Mouse (Mus musculus) adipose tissue, adult 10 weeks (tissue): ENCODE data around the gene Krtap9-3. TPM values are rescaled to one million over a fixed set of nuclear protein-coding genes. Genes with fewer than 3 reads are reported as not detected.

Experiments used
- polyA plus RNA-seq: library from polyadenylated mRNA; stranded (reverse); fragments of 350-450 nt; fragmentation: Illumina TruSeq; extraction: RNeasy Lipid Tissue Mini Kit (QIAGEN cat#74804); gene quantifications from one replicate; pipeline ENCODE4 v1.2.3, GENCODE M21; 2014; ENCODE audit warnings: low read depth, low replicate concordance

The Krtap9-3 gene
- not detected for polyA plus RNA-seq

DNA sequence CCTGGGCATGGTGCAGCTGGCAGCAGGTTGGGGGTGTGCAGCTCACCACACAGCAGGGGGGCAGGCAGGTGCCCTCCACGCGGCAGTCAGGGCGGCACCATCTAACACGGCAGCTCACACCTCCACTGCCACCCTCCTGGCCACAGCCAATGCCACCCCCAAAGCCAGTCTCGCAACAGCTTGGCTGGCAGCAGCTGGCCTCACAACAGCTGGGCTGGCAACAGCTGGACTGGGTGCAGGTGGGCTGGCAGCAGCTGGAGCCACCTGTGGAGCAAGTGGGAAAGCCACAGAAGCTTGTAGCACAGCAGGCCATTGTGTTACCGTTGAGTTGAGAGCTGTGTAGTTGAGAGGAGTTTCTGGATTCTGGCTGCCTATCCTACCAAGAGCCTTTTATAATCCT, at the start of gene Krtap9-3:
Krtap9-3 (minus strand) TSS at position 364 of the 400 bp plus-strand sequence.

DNA sequence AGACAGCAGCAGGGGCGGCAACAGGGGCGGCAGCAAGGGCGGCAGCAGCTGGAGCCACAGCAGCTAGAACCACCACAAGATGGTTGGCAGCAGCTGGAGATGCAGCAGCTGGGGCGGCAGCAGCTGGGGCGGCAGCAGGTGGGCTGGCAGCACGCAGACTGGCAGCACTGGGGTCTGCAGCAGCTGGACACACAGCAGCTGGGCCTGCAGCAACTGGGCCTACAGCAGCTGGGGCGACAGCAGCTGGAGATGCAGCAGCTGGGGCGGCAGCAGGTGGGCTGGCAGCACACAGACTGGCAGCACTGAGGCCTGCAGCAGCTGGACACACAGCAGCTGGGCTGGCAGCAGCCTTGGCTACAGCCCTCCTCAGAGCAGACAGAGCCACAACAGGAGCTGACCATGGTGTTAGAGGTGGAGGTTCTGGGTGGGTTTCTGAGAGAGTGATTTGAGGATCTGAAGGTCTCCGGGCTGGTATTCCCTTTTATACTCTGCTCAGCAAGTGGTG, 45.8 kb upstream of the Krtap9-3 start, which contains the start of gene Krtap4-7:
Krtap4-7 (minus strand) TSS at position 455 of the 505 bp plus-strand sequence.

DNA sequence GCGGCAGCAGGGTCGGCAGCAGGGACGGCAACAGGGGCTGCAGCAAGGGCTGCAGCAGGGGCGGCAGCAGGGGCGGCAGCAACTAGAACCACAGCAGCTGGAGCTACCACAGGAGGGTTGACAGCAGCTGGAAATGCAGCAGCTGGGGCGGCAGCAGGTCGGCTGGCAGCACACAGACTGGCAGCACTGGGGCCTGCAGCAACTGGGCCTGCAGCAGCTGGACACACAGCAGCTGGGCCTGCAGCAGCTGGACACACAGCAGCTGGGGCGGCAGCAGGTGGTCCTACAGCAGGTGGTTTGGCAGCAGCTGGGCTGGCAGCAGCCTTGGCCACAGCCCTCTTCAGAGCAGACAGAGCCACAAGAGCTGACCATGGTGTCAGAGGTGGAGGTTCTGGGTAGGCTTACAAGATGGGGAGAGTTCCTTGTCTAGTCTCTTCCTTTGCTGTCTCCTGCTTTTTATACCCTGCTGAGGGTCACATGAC, 36.8 kb upstream of the Krtap9-3 start, which contains the start of gene Krtap4-2:
Krtap4-2 (minus strand) TSS at position 432 of the 482 bp plus-strand sequence.

GRCm38 (mm10) chr11:99628138-99628537, 30.2 kb upstream of the Krtap9-3 start, which contains the start of gene Krtap4-1:
Gene Krtap4-1 (minus strand): TSS chr11:99628238.

GRCm38 (mm10) chr11:99620335-99620734, 22.4 kb upstream of the Krtap9-3 start, which contains the start of gene Gm11562:
Gene Gm11562 (minus strand): TSS chr11:99620435.

GRCm38 (mm10) chr11:99614796-99615363, 17.0 kb upstream of the Krtap9-3 start, which contains the start of gene Krtap2-4:
Gene Krtap2-4 (minus strand): TSS chr11:99614846.

DNA sequence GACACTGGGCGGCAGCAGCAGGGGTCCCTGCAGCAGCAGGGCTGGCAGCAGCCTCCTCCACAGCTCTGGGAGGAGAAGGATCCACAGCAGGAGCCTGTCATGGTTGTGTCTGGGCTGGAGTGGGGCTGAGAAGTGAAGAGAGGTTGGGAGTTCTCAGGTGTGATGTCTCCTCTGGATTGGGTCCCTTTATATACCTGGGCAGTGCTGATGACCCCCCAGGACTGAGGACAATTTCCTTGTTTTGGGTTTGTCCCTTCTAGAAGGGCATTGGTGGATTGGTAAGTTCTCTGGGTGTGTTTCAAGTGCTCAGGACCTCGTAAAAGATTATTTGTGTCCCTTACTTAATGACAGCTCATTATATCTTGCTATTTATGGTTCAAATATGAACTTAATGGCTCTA, 12.2 kb upstream of the Krtap9-3 start, which contains the start of gene Gm11937:
Gm11937 (minus strand) TSS at position 101 of the 400 bp plus-strand sequence.

DNA sequence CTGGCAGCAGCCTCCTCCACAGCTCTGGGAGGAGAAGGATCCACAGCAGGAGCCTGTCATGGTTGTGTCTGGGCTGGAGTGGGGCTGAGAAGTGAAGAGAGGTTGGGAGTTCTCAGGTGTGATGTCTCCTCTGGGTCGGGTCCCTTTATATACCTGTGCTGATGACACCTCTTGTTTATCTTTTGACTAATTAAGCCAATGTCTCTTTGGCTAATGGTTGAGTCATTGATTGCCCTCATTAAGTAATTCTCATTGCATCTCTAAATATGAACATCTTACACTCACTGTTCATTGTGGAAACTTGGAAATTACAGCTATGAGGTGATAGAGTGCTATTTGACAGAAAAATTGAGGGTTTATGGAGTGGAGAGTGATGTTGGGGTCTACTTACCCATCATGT, 5.3 kb upstream of the Krtap9-3 start, which contains the start of gene Gm11938:
Gm11938 (minus strand) TSS at position 101 of the 400 bp plus-strand sequence.

DNA sequence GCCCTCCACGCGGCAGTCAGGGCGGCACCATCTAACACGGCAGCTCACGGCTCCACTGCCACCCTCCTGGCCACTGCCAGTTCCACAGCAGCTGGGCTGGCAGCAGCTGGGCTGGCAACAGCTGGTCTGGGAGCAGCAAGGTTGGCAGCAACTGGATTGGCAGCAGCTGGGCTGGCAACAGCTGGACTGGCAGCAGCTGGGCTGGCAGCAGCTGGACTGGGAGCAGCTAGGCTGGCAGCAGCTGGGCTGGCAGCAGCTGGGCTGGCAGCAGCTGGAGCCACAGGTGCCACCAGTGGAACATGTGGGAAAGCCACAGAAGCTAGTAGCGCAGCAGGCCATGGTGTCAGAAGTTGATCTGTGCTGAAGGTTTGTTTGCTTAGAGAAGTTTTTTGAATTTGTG, 6.9 kb downstream of the Krtap9-3 start, which contains the start of gene Krtap1-3:
Krtap1-3 (minus strand) TSS at position 359 of the 400 bp plus-strand sequence.

GRCm38 (mm10) chr11:99583245-99583704, 14.6 kb downstream of the Krtap9-3 start, which contains the start of gene Krtap1-4:
Gene Krtap1-4 (minus strand): TSS chr11:99583654.

DNA sequence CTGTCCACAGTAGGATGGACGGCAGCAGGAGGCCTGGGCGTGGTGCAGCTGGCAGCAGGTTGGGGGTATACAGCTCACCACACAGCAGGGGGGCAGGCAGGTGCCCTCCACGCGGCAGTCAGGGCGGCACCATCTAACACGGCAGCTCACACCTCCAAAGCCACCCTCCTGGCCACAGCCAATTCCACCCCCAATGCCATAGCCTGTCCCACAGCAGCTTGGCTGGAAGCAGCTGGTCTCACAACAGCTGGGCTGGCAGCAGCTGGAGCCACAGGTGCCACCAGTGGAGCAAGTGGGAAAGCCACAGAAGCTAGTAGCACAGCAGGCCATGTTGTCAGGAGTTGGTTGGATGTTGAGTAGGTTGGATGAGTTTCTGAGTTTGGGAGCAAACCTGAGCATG, 17.3 kb downstream of the Krtap9-3 start, which contains the start of gene Krtap1-5:
Krtap1-5 (minus strand) TSS at position 381 of the 400 bp plus-strand sequence.

DNA sequence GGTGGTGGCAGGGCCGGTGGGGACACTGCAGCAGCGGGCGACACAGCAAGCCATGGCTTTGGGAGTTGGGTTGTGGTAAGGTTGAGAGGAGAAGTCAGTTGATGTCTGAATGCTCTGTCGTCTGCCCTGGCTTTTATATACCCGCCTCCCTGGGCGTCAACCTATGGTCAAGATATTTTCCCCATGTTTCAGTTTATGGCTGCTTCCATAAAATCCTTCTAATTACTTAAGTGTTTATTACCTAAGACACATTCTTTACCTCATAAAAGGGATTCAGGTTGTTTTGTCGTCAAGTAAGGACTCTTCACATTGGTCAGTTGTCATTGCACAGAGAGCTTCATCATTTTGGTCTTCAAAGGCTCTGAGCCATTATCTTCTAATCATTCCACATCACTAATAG, 31.4 kb downstream of the Krtap9-3 start, which contains the start of gene Krtap3-1:
Krtap3-1 (minus strand) TSS at position 101 of the 400 bp plus-strand sequence.

DNA sequence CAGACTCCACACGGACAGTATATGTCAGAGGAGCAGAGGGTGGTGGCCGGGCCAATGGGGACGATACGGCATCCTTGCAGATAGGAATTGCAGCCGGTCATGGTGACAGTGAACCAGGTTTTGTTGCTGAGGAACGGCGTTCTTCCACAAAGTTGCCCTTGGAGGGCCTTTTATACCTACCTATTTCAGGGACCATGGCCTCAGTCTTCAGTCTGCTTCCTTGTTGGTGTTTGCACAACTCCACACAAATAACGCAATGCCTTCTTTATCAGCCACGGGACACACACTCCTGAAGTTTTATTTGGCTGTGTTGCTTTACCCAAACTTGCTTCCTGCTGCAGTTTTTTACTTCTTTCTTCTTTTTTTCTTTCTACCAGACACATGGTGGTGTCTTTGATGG, 38.5 kb downstream of the Krtap9-3 start, which contains the start of gene Gm11939:
Gm11939 (minus strand) TSS at position 101 of the 400 bp plus-strand sequence.

DNA sequence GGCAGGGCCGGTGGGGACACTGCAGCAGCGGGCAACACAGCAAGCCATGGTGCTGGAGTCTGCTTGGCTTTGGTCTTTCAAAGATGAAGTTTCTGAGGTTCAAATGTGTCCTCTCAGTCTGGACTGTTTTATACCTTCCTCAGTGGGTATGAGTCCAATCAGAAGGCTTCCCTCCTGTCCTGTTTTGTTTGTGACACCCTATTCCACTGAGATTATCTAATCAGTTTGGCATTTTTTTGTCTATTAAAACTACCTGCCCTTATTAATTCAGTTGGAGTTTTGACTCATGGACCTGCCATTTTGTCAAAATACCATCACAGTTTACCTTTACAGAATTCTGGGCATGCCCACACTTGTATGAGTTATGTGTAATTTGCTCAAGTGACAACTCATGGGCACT, 41.2 kb downstream of the Krtap9-3 start, which contains the start of gene Krtap3-2:
Krtap3-2 (minus strand) TSS at position 101 of the 400 bp plus-strand sequence.

DNA sequence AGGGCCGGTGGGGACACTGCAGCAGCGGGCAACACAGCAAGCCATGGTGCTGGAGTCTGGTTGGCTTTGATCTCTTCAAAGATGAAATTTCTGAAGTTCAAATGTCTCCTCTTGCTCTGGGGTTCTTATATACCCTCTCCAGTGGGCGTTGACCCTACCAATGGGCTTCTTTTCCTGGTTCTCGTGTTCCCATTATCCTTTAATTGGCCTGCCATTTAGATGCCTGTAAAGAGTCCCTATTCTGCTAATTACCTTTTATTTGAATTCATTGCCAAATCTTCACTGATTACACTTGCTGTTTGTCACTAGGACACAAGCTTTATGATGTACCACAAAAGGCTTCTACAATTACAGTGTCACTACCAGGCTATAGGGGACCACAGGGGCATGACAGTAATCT, 47.1 kb downstream of the Krtap9-3 start, which contains the start of gene Krtap3-3:
Krtap3-3 (minus strand) TSS at position 101 of the 400 bp plus-strand sequence.

Other genes starting within 250 kb of the Krtap9-3 start
- not detected for gene Krt27, start 247.0 kb downstream of the Krtap9-3 start, polyA plus RNA-seq
- gene Krt28, start 223.2 kb downstream of the Krtap9-3 start, polyA plus RNA-seq: not detected
- gene Krt10, start 208.7 kb downstream of the Krtap9-3 start, polyA plus RNA-seq: 7.4 TPM
- not detected for gene Krt12, start 175.8 kb downstream of the Krtap9-3 start, polyA plus RNA-seq
- 0.77 TPM for gene Krt20, start 160.0 kb downstream of the Krtap9-3 start, polyA plus RNA-seq
- 62.3 TPM for gene Krt23, start 105.0 kb downstream of the Krtap9-3 start, polyA plus RNA-seq
- gene Krt39, start 76.8 kb downstream of the Krtap9-3 start, polyA plus RNA-seq: not detected
- gene Krt40, start 54.9 kb downstream of the Krtap9-3 start, polyA plus RNA-seq: not detected
- 0.48 TPM for gene Krtap3-3, start 47.2 kb downstream of the Krtap9-3 start, polyA plus RNA-seq
- not detected for gene Krtap3-2, start 41.3 kb downstream of the Krtap9-3 start, polyA plus RNA-seq
- not detected for gene Gm11939, start 38.6 kb downstream of the Krtap9-3 start, polyA plus RNA-seq
- not detected for gene Krtap3-1, start 31.5 kb downstream of the Krtap9-3 start, polyA plus RNA-seq
- gene Krtap1-5, start 17.1 kb downstream of the Krtap9-3 start, polyA plus RNA-seq: not detected
- gene Krtap1-4, start 14.5 kb downstream of the Krtap9-3 start, polyA plus RNA-seq: not detected
- not detected for gene Krtap1-3, start 6.8 kb downstream of the Krtap9-3 start, polyA plus RNA-seq
- gene Gm11938, start 5.2 kb upstream of the Krtap9-3 start, polyA plus RNA-seq: not detected
- not detected for gene Gm11937, start 12.1 kb upstream of the Krtap9-3 start, polyA plus RNA-seq
- gene Krtap2-4, start 16.7 kb upstream of the Krtap9-3 start, polyA plus RNA-seq: not detected
- not detected for gene Gm11562, start 22.3 kb upstream of the Krtap9-3 start, polyA plus RNA-seq
- gene Krtap4-1, start 30.1 kb upstream of the Krtap9-3 start, polyA plus RNA-seq: not detected
- gene Krtap4-2, start 37.0 kb upstream of the Krtap9-3 start, polyA plus RNA-seq: not detected
- gene Krtap4-7, start 46.0 kb upstream of the Krtap9-3 start, polyA plus RNA-seq: not detected
- gene Gm11555, start 52.1 kb upstream of the Krtap9-3 start, polyA plus RNA-seq: not detected
- gene Gm11563, start 60.9 kb upstream of the Krtap9-3 start, polyA plus RNA-seq: not detected
- not detected for gene Krtap4-6, start 67.9 kb upstream of the Krtap9-3 start, polyA plus RNA-seq
- not detected for gene Gm14190, start 92.6 kb upstream of the Krtap9-3 start, polyA plus RNA-seq
- gene Gm14180, start 136.2 kb upstream of the Krtap9-3 start, polyA plus RNA-seq: not detected
- not detected for gene Gm11595, start 174.8 kb upstream of the Krtap9-3 start, polyA plus RNA-seq
- gene Krtap4-8, start 182.6 kb upstream of the Krtap9-3 start, polyA plus RNA-seq: not detected
- not detected for gene Krtap4-9, start 187.1 kb upstream of the Krtap9-3 start, polyA plus RNA-seq
- gene Gm11596, start 195.4 kb upstream of the Krtap9-3 start, polyA plus RNA-seq: not detected
- not detected for gene Gm11569, start 200.8 kb upstream of the Krtap9-3 start, polyA plus RNA-seq
- gene Gm11554, start 206.3 kb upstream of the Krtap9-3 start, polyA plus RNA-seq: not detected
- gene Krtap4-13, start 211.8 kb upstream of the Krtap9-3 start, polyA plus RNA-seq: not detected
- not detected for gene Gm11564, start 217.6 kb upstream of the Krtap9-3 start, polyA plus RNA-seq
- not detected for gene 2300003K06Rik, start 240.0 kb upstream of the Krtap9-3 start, polyA plus RNA-seq